Mouse (Mus musculus) heart, embryonic 16.5 days (tissue): ENCODE measurements at regions not wholly inside any gene's neighbourhood (a gene's known extent, or its start where the extent isn't known, plus 50 kb on each side); places are given as distances from the start of the nearest gene placed in this dataset. TPM values are rescaled to one million over a fixed set of nuclear protein-coding genes. Genes with fewer than 3 reads are reported as not detected.

Experiments used
- ATAC-seq: fragments of 200-750 bp; cut with Nextera tagmentation; replicated peaks from 2 replicates; pipeline ENCODE4 v1.8.0; 2017; ENCODE audit warnings: moderate number of reproducible peaks; ENCODE audit not compliant: insufficient read depth, low FRiP score; ENCODE audit errors: extremely low read depth
- H3K27ac ChIP-seq: fragments of 300-500 bp; sonication (generic); 2 replicates; pipeline ENCODE4 v1.5.1; 2014; ENCODE audit warnings: mild to moderate bottlenecking, low read length, control low read depth, moderate library complexity
- H3K27me3 ChIP-seq: fragments of 300-500 bp; sonication (generic); 2 replicates; pipeline ENCODE4 v1.6.1; 2014; ENCODE audit warnings: low read length, mixed read lengths; ENCODE audit not compliant: control insufficient read depth, insufficient read depth
- H3K36me3 ChIP-seq: fragments of 300-500 bp; sonication (generic); 2 replicates; pipeline ENCODE4 v1.6.1; 2014; ENCODE audit not compliant: control insufficient read depth, insufficient read depth
- H3K4me1 ChIP-seq: fragments of 300-500 bp; sonication (generic); 2 replicates; pipeline ENCODE4 v1.6.1; 2014; ENCODE audit warnings: low read length, mixed read lengths; ENCODE audit not compliant: control insufficient read depth, insufficient read depth
- H3K4me2 ChIP-seq: fragments of 300-500 bp; sonication (generic); 2 replicates; pipeline ENCODE4 v1.6.1; 2014; ENCODE audit warnings: low read depth, mild to moderate bottlenecking, control low read depth, low read length
- H3K4me3 ChIP-seq: fragments of 300-500 bp; sonication (generic); 2 replicates; pipeline ENCODE4 v1.5.1; 2014; ENCODE audit warnings: mild to moderate bottlenecking, control low read depth, low read length
- H3K9ac ChIP-seq: fragments of 300-500 bp; sonication (generic); 2 replicates; pipeline ENCODE4 v1.6.1; 2014; ENCODE audit warnings: low read length, control low read depth
- H3K9me3 ChIP-seq: fragments of 300-500 bp; sonication (generic); replicated peaks from 2 replicates; pipeline ENCODE4 v1.6.1; 2016; ENCODE audit warnings: low read length; ENCODE audit not compliant: control insufficient read depth
- WGBS: fragments of 180-500 bp; shearing (Covaris S2); extraction: QIAGEN DNeasy Blood & Tissue Kit; methylation state at CpG from one replicate; pipeline ENCODE4 v1.1.7; 2014; 5-methylcytosine and 5-hydroxymethylcytosine counted together
- microRNA-seq: library from miRNA; unstranded; fragments of <30 nt; microRNA quantifications from one replicate; pipeline ENCODE4, GENCODE M21; 2017

- H3K27me3 ChIP-seq: no peaks in the 10 kb centered on the region
- H3K4me3 ChIP-seq: no peak overlapping the region
- H3K36me3 ChIP-seq: no peaks in the 10 kb centered on the region
- WGBS: 75% methylated on average over 2 of the region's 2 CpGs
- no peak overlapping the region for H3K9ac ChIP-seq
- H3K4me2 ChIP-seq: no peak overlapping the region
- no peaks in the 10 kb centered on the region for H3K9me3 ChIP-seq
- ATAC-seq: no peak
- peaks cover 5% of the 10 kb centered on the region; the same call in 1 of the 2 replicates for H3K4me1 ChIP-seq
- no peak overlapping the region for H3K27ac ChIP-seq
Observed at GRCm38 (mm10) chr5:118495478-118495760, 65.1 kb upstream of the Med13l start.

GRCm38 (mm10) chr5:118501624-118502023 lies 58.9 kb upstream of the Med13l start:
- WGBS: 84% methylated on average over 5 of the region's 5 CpGs
- no peak overlapping the region for H3K4me2 ChIP-seq
- H3K27ac ChIP-seq: no peak overlapping the region
- no peaks in the 10 kb centered on the region; the same call in 1 of the 2 replicates for H3K4me1 ChIP-seq
- H3K9ac ChIP-seq: no peak overlapping the region
- no peak for ATAC-seq
- H3K9me3 ChIP-seq: no peaks in the 10 kb centered on the region
- no peaks in the 10 kb centered on the region for H3K36me3 ChIP-seq
- H3K27me3 ChIP-seq: no peaks in the 10 kb centered on the region
- H3K4me3 ChIP-seq: no peak overlapping the region

GRCm38 (mm10) chr5:118502991-118503390 lies 57.5 kb upstream of the Med13l start:
- Histone ChIP-seq H3K9ac (no peak overlapping the region), H3K27ac (no peak overlapping the region), H3K36me3 (no peaks in the 10 kb centered on the region), H3K4me1 (no peaks in the 10 kb centered on the region; the same call in 1 of the 2 replicates), H3K9me3 (no peaks in the 10 kb centered on the region), H3K4me3 (no peak overlapping the region), H3K27me3 (no peaks in the 10 kb centered on the region), H3K4me2 (no peak overlapping the region)
- ATAC-seq: no peak
- WGBS: 47% methylated on average over 15 of the region's 15 CpGs

GRCm38 (mm10) chr5:118504170-118504569 lies 56.3 kb upstream of the Med13l start:
- Histone ChIP-seq H3K9ac (no peak overlapping the region), H3K9me3 (no peaks in the 10 kb centered on the region), H3K36me3 (no peaks in the 10 kb centered on the region), H3K4me2 (no peak overlapping the region; the same call in 1 of the 2 replicates), H3K27ac (no peak overlapping the region), H3K4me3 (no peak overlapping the region), H3K4me1 (no peaks in the 10 kb centered on the region; the same call in 1 of the 2 replicates), H3K27me3 (no peaks in the 10 kb centered on the region)
- 72% methylated on average over 10 of the region's 10 CpGs for WGBS
- no peak; the same call in 1 of the 2 replicates for ATAC-seq

- Histone ChIP-seq H3K9ac (no peak overlapping the region), H3K4me2 (no peak overlapping the region), H3K36me3 (no peaks in the 10 kb centered on the region), H3K27me3 (no peaks in the 10 kb centered on the region), H3K27ac (no peak overlapping the region), H3K4me1 (no peaks in the 10 kb centered on the region; the same call in 1 of the 2 replicates), H3K4me3 (no peak overlapping the region), H3K9me3 (no peaks in the 10 kb centered on the region)
- 26% methylated on average over 7 of the region's 7 CpGs for WGBS
- no peak for ATAC-seq
Observed at GRCm38 (mm10) chr5:118504926-118505325, 55.6 kb upstream of the Med13l start.

- Histone ChIP-seq H3K4me2 (no peak overlapping the region), H3K27me3 (no peaks in the 10 kb centered on the region), H3K4me1 (peaks cover 12% of the 10 kb centered on the region), H3K9ac (no peak overlapping the region), H3K27ac (no peak overlapping the region), H3K4me3 (no peak overlapping the region), H3K36me3 (no peaks in the 10 kb centered on the region), H3K9me3 (no peaks in the 10 kb centered on the region)
- 56% methylated on average over 5 of the region's 5 CpGs for WGBS
- no peak for ATAC-seq
Observed at GRCm38 (mm10) chr5:118509871-118510270, 50.6 kb upstream of the Med13l start.

Small RNA genes in the stretch of these regions (microRNA-seq; reads per million reads assigned to microRNA genes)
- not detected for gene Gm26455
